Mouse (Mus musculus): Measurements from ENCODE around the gene Tirap.
"Not testable (repeated sequence)": the region's sequence is repeated elsewhere in the genome, so short reads cannot be mapped to it uniquely, and the experiment has no call there.

The Tirap gene

GRCm38 (mm10) chr9:35188700-35189099 is 11.4 kb downstream of the Tirap start:
- peak; percentile 43 for DNase-seq (ENCODE audit: low spot score)

GRCm38 (mm10) chr9:35187351-35187903 is 12.7 kb downstream of the Tirap start:
- no peak for DNase-seq (ENCODE audit: low spot score)

GRCm38 (mm10) chr9:35186430-35186829 is 13.7 kb downstream of the Tirap start:
- no peak for DNase-seq (ENCODE audit: low spot score)

- DNase-seq (ENCODE audit: low spot score), result no peak
These were observed 16.7 kb downstream of the Tirap start for GRCm38 (mm10) chr9:35183359-35183758.

GRCm38 (mm10) chr9:35182832-35183231 is 17.3 kb downstream of the Tirap start:
- DNase-seq (ENCODE audit: low spot score), result no peak

- no peak for DNase-seq (ENCODE audit: low spot score)
These were observed 23.9 kb downstream of the Tirap start for GRCm38 (mm10) chr9:35176124-35176659.

GRCm38 (mm10) chr9:35175251-35176123 is 24.6 kb downstream of the Tirap start, which contains the start of gene Dcps:
Gene Dcps (minus strand): TSS chr9:35176061.
- DNase-seq (ENCODE audit: low spot score), result peak; percentile 96

- no peak for DNase-seq (ENCODE audit: low spot score)
These were observed 26.8 kb downstream of the Tirap start for GRCm38 (mm10) chr9:35173331-35173730.

- DNase-seq (ENCODE audit: low spot score), result no peak
These were observed 30.0 kb downstream of the Tirap start for GRCm38 (mm10) chr9:35170071-35170470.

- DNase-seq (ENCODE audit: low spot score), result no peak
These were observed 33.1 kb downstream of the Tirap start for GRCm38 (mm10) chr9:35166798-35167635.

- peak; percentile 53 for DNase-seq (ENCODE audit: low spot score)
These were observed 33.8 kb downstream of the Tirap start for GRCm38 (mm10) chr9:35166144-35166797.

- no peak for DNase-seq (ENCODE audit: low spot score)
These were observed 35.8 kb downstream of the Tirap start for GRCm38 (mm10) chr9:35164142-35164874.

GRCm38 (mm10) chr9:35163011-35163690 is 36.9 kb downstream of the Tirap start:
- peak; percentile 31 for DNase-seq (ENCODE audit: low spot score)

GRCm38 (mm10) chr9:35161721-35162120 is 38.4 kb downstream of the Tirap start:
- DNase-seq (ENCODE audit: low spot score), result no peak

- no peak for DNase-seq (ENCODE audit: low spot score)
These were observed 39.4 kb downstream of the Tirap start for GRCm38 (mm10) chr9:35160662-35161061.

GRCm38 (mm10) chr9:35158477-35158876 is 41.6 kb downstream of the Tirap start:
- DNase-seq (ENCODE audit: low spot score), result no peak

- DNase-seq (ENCODE audit: low spot score), result no peak
These were observed 43.2 kb downstream of the Tirap start for GRCm38 (mm10) chr9:35156862-35157261.

GRCm38 (mm10) chr9:35156002-35156710 is 43.9 kb downstream of the Tirap start:
- DNase-seq (ENCODE audit: low spot score), result peak; percentile 34

- no peak for DNase-seq (ENCODE audit: low spot score)
These were observed 47.2 kb downstream of the Tirap start for GRCm38 (mm10) chr9:35152923-35153322.

GRCm38 (mm10) chr9:35148822-35149221 is 51.3 kb downstream of the Tirap start:
- not testable (repeated sequence) for DNase-seq (ENCODE audit: low spot score)

All from lung, postnatal 25 days (tissue).